Mouse (Mus musculus) lung, postnatal 0 days (tissue): ENCODE measurements around the gene Ccr7. TPM values are rescaled to one million over a fixed set of nuclear protein-coding genes. Genes with fewer than 3 reads are reported as not detected.

Experiments
- ATAC-seq: fragments of 200-750 bp; cut with Nextera tagmentation; 2 replicates; pipeline ENCODE4 v1.8.0; 2017; ENCODE audit warnings: moderate library complexity
- DNase-seq: peaks from one replicate; pipeline ENCODE4 v3.0.0-alpha.2; 2016; ENCODE audit warnings: low spot score
- H3K27ac ChIP-seq: fragments of 300-500 bp; sonication (generic); 2 replicates; pipeline ENCODE4 v1.5.1; 2014; ENCODE audit warnings: antibody characterized with exemption, mild to moderate bottlenecking, low read length, mixed read lengths
- H3K27me3 ChIP-seq: fragments of 300-500 bp; sonication (generic); replicated peaks from 2 replicates; pipeline ENCODE4 v1.6.1; 2014; ENCODE audit warnings: low read length, mixed read lengths; ENCODE audit not compliant: insufficient read depth
- H3K36me3 ChIP-seq: fragments of 300-500 bp; sonication (generic); 2 replicates; pipeline ENCODE4 v1.6.1; 2014; ENCODE audit warnings: low read length, mixed read lengths; ENCODE audit not compliant: insufficient read depth
- H3K4me1 ChIP-seq: fragments of 300-500 bp; sonication (generic); 2 replicates; pipeline ENCODE4 v1.6.1; 2014; ENCODE audit warnings: antibody characterized with exemption, low read depth, low read length, mixed read lengths; ENCODE audit not compliant: insufficient read depth
- H3K4me2 ChIP-seq: fragments of 300-500 bp; sonication (generic); replicated peaks from 2 replicates; pipeline ENCODE4 v1.6.1; 2014; ENCODE audit warnings: low read depth, mild to moderate bottlenecking, low read length, moderate library complexity, mixed read lengths
- H3K4me3 ChIP-seq: fragments of 300-500 bp; sonication (generic); 2 replicates; pipeline ENCODE4 v1.5.1; 2014; ENCODE audit warnings: low read depth, low read length
- H3K9ac ChIP-seq: fragments of 300-500 bp; sonication (generic); replicated peaks from 2 replicates; pipeline ENCODE4 v1.6.1; 2014; ENCODE audit warnings: low read depth, mild to moderate bottlenecking
- H3K9me3 ChIP-seq: fragments of 300-500 bp; sonication (generic); 2 replicates; pipeline ENCODE4 v1.6.1; 2016; ENCODE audit warnings: low read length, mixed read lengths
- CTCF ChIP-seq: IDR thresholded peaks from 2 replicates; pipeline ENCODE4 v1.5.1; 2016; ENCODE audit warnings: antibody characterized with exemption, mild to moderate bottlenecking
- EP300 ChIP-seq: IDR thresholded peaks from 2 replicates; pipeline ENCODE4 v1.6.1; 2016; ENCODE audit warnings: antibody characterized with exemption, mild to moderate bottlenecking, control low read depth
- WGBS: fragments of 180-500 bp; shearing (Covaris S2); extraction: QIAGEN DNeasy Blood & Tissue Kit; methylation state at CpG from one replicate; pipeline ENCODE4 v1.1.7; 2014; 5-methylcytosine and 5-hydroxymethylcytosine counted together
- polyA plus RNA-seq: library from polyadenylated mRNA; unstranded; fragments of >200 nt; fragmentation: Nextera tagmentation; extraction: Ambion mirVana; gene quantifications from 2 replicates; pipeline ENCODE4 v1.2.1, GENCODE M21; 2015

Ccr7 gene
- polyA plus RNA-seq, 1 experiment from 2014 or later: 0.69 TPM

DNA sequence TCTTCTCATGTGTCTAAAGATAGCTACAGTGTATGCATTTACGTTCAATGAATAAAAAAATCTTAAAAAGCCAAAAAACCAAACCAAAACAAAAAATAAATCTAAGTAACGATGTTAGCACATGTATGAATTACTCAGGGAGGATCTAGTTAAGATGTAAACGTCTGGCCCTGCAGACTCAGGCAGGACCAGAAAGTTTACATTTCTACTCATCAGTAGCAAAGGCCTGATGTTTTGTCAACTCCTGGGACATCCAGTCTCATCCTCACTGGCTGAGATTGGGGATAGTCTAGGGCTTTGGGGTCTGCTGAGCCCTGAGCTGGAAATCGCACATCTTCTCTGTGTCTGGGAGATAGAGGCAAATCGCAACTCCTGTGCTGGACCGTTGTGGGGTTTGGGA lies 8.3 kb downstream of the Ccr7 start:
- H3K36me3 ChIP-seq: no peaks in the 10 kb centered on the region
- H3K4me1 ChIP-seq: peaks cover 18% of the 10 kb centered on the region; the same call in 1 of the 2 replicates
- WGBS: 67% methylated on average over 6 of the region's 6 CpGs
- DNase-seq: no peak
- H3K9ac ChIP-seq: no peak overlapping the region
- TF ChIP-seq EP300 (no peak), CTCF (no peak)
- H3K9me3 ChIP-seq: no peaks in the 10 kb centered on the region
- H3K4me2 ChIP-seq: no peak overlapping the region
- ATAC-seq: no peak
- peak overlapping the region; percentile 73 for H3K27ac ChIP-seq
- no peak overlapping the region for H3K4me3 ChIP-seq
- H3K27me3 ChIP-seq: no peaks in the 10 kb centered on the region

DNA sequence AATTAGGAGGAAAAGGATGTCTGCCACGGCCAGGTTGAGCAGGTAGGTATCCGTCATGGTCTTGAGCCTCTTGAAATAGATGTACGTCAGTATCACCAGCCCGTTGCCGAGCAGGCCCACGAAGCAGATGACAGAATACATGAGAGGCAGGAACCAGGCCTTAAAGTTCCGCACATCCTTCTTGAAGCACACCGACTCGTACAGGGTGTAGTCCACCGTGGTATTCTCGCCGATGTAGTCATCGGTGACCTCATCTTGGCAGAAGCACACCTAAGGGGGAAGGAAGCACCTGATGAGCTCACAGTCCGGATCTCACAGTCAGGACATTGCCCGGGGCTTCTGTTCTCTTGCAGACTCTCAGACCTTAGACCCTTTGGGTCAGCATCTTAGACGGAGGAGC lies 9.1 kb downstream of the Ccr7 start:
- Histone ChIP-seq H3K9ac (no peak overlapping the region), H3K27me3 (no peaks in the 10 kb centered on the region), H3K27ac (no peak overlapping the region), H3K4me3 (no peak overlapping the region), H3K9me3 (no peaks in the 10 kb centered on the region), H3K4me1 (peaks cover 18% of the 10 kb centered on the region; the same call in 1 of the 2 replicates), H3K36me3 (no peaks in the 10 kb centered on the region), H3K4me2 (no peak overlapping the region)
- WGBS: 92% methylated on average over 16 of the region's 16 CpGs
- ATAC-seq (no peak), DNase-seq (no peak)
- TF ChIP-seq CTCF (no peak), EP300 (no peak)

DNA sequence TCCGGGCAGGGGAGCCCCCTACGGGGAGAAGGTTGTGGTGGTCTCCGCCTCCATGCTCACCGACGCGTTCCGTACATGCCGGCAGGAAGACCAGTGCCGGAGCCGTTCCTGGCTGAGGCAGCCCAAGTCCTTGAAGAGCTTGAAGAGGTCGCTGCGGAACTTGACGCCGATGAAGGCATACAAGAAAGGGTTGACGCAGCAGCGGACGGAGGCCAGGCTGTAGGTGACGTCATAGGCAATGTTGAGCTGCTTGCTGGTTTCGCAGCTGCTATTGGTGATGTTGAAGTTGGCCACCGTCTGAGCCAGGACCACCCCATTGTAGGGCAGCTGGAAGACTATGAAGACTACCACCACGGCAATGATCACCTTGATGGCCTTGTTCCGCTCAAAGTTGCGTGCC lies 9.9 kb downstream of the Ccr7 start:
- Histone ChIP-seq H3K4me3 (no peak overlapping the region), H3K4me1 (peaks cover 18% of the 10 kb centered on the region; the same call in 1 of the 2 replicates), H3K4me2 (no peak overlapping the region), H3K27me3 (no peaks in the 10 kb centered on the region), H3K27ac (no peak overlapping the region), H3K9ac (no peak overlapping the region), H3K36me3 (no peaks in the 10 kb centered on the region), H3K9me3 (no peaks in the 10 kb centered on the region)
- TF ChIP-seq EP300 (no peak), CTCF (no peak)
- ATAC-seq (no peak), DNase-seq (no peak)
- WGBS: 74% methylated on average over 23 of the region's 23 CpGs

DNA sequence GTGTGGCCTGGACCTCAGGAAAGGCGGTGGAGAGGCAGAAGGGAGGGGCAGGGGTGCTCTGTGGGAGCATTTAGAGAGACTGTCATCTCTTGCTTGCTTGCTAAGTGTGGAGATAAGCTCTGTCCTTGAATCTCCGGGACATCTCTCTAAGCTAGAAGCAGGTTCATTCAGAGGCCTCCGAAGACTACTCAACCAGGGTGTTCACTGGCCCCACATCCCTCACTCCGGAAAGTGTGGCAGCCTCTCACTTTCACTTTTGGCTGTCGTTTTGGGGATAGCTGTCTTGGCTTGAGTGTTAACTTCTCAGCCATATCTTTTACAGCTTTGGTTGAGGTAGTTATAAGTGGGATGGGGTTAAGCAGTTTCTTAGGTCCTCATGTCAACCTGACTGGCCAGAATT lies 10.4 kb downstream of the Ccr7 start:
- H3K9ac ChIP-seq: no peak overlapping the region
- DNase-seq (no peak), ATAC-seq (no peak)
- no peaks in the 10 kb centered on the region for H3K27me3 ChIP-seq
- H3K4me2 ChIP-seq: no peak overlapping the region
- no peak overlapping the region for H3K4me3 ChIP-seq
- no peaks in the 10 kb centered on the region for H3K36me3 ChIP-seq
- H3K27ac ChIP-seq: no peak overlapping the region
- TF ChIP-seq EP300 (no peak), CTCF (no peak)
- 55% methylated on average over 5 of the region's 5 CpGs for WGBS
- peaks cover 13% of the 10 kb centered on the region; the same call in 1 of the 2 replicates for H3K4me1 ChIP-seq
- H3K9me3 ChIP-seq: no peaks in the 10 kb centered on the region

DNA sequence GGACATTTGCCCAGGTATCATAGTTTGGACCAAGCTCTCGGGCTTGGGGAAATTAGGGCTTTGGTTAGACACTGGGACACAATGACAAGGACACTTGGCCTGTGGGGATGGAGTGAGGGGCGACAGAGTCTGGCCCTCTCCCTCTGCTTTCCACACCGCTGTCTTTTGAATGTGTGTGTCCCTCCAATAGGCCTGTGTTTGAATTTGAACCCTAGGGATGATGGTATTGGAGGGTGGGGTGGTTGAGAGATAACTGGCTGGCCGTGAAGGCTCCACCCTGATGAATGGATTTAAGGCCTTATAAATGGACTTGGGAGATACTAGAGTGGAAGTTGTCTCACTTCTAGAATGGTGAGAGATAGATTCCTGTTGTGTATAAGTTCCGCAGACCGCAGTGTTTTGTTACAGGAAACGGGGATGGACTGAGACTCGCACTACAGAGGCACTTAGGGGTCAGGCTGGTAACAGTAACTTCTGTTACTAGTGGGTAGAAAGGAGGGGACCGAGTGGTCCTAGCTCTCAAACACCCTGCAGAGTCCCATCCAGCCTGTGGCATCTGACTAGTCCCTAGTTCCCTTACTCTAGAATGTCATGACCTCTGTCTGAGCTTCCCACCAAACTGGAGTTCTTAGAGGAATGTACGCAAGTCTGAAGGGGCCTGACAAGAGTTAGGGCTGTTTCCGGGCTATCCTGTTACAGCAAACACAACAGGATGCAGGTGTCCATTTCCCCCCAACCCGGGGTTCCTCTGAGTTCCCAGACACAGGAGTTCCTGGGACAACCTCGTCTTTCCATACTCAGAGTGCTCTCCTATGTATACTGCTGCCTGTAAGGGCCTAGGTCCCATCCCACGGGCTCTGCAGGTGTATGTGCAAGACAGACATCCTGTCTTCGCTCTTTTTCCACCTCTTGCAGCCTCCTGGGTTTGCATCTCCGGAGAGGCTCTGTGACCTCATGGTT lies 11.5 kb downstream of the Ccr7 start:
- DNase-seq (no peak), ATAC-seq (no peak)
- H3K27ac ChIP-seq: peak overlapping the region; percentile 26; the same call in 1 of the 2 replicates
- H3K9ac ChIP-seq: no peak overlapping the region
- H3K27me3 ChIP-seq: no peaks in the 10 kb centered on the region
- no peaks in the 10 kb centered on the region for H3K36me3 ChIP-seq
- WGBS: 46% methylated on average over 16 of the region's 16 CpGs
- H3K4me3 ChIP-seq: no peak overlapping the region
- TF ChIP-seq CTCF: no peak
- TF ChIP-seq EP300: no peak
- H3K4me1 ChIP-seq: peaks cover 9% of the 10 kb centered on the region; the same call in 1 of the 2 replicates
- H3K4me2 ChIP-seq: no peak overlapping the region
- H3K9me3 ChIP-seq: no peaks in the 10 kb centered on the region

DNA sequence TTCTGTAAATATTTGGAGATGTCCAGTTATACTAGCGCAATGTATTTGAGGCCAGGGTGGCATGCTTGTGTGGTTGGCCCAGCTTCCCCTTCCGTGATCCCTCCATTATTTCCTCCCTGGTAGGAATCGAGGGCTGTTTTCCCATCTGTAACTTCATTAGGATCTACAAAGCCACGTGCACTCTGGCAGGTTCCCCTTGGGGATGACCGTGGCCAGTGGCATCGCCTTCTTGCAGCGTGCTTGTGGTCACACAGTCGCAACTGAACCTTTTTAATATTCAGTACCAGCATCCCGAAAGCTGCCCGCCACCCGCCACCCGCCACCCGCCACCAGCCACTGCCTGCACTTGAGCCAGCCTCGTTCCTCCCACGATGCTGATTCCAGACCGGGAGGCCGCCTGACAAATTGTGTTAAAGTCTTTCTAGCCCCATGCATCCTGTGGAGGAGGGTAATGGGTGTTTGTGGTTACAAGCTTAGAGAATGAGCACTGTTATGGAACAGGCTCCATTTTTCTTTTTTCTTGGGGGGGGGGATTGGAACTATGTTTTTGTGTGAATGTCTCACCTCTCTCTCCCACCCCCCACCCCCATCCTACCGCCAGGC lies 12.3 kb downstream of the Ccr7 start:
- no peaks in the 10 kb centered on the region for H3K27me3 ChIP-seq
- H3K4me1 ChIP-seq: peaks cover 4% of the 10 kb centered on the region; the same call in 1 of the 2 replicates
- ATAC-seq (no peak), DNase-seq (no peak)
- TF ChIP-seq EP300 (no peak), CTCF (no peak)
- peak overlapping the region; percentile 51; the same call in 1 of the 2 replicates for H3K27ac ChIP-seq
- no peak overlapping the region for H3K9ac ChIP-seq
- H3K36me3 ChIP-seq: no peaks in the 10 kb centered on the region
- no peaks in the 10 kb centered on the region for H3K9me3 ChIP-seq
- H3K4me3 ChIP-seq: no peak overlapping the region
- 71% methylated on average over 18 of the region's 18 CpGs for WGBS
- H3K4me2 ChIP-seq: no peak overlapping the region
